ENCODE assay signal across 11 mouse cellular contexts in the genomic region with DNA sequence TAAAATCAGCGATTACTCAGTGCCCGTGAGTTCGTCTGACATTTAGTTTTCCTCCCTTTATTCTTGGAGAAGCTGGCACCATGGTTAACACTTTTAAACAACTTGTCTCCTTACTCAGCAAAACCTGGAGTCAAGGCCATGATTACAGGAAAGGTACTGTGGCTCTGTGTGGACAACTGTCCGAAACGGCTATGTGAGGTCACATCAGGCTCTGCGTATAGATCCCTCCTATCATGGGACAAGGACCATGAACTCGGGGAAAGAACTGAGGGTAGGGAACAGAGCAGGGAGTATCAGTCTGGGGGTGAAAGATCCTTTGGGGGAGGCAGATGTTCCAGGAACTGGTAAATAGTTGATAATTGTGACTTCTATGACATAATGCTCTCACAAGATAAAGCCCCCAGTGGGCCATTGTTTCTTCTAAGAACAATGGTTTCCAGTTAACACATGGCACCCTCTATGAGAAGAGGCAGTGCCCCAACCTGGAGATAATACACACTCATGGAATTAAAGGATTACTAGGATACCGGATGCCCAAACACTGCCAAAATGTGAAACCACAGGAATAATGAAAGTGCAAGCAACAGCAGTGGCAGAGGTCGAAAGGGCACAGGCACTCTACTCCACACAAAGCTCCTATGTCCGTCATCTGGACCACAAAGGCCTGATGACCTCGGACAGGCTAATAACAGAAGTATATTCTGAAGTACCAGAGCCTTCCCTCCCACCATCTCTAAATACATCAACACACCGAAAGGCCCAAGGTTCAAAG.
A peak's percentile ranks its signal among the peaks of the same experiment; 100 is the strongest.
DNase-seq lines count a peak whose midpoint lies in the region; ATAC-seq and TF ChIP-seq lines count a peak whose summit lies in the region.
"Had no signal": no experiment of that assay in that cellular context is flagged by ENCODE, and none has a peak within 500 bp of the region (broad histone marks: within the 10 kb centered on the region; RNA-seq: fewer than 3 reads in every experiment).

No protein-coding gene starts in this region.

- TF ChIP-seq POLR2A in olfactory bulb, adult 2 months (IDR thresholded peaks at IDR 0.05; ENCODE audit: insufficient read depth, low read depth, low read length), result no peak

- no peak for ATAC-seq in hindbrain, embryonic 13.5 days (ENCODE audit: low FRiP score)
- no peak for ATAC-seq in midbrain, embryonic 12.5 days (ENCODE audit: low FRiP score, low read depth)
- ATAC-seq in midbrain, embryonic 14.5 days (ENCODE audit: low FRiP score, low TSS enrichment), result no peak
- no peak for ATAC-seq in embryonic facial prominence, embryonic 12.5 days (ENCODE audit: insufficient number of reproducible peaks, insufficient read depth, low FRiP score, low TSS enrichment)
- no peak for ATAC-seq in frontal cortex, adult (ENCODE audit: low TSS enrichment)
- ATAC-seq: activated CD4-positive, CD25-positive, alpha-beta regulatory T cell, adult 4 months had no signal

- 48% methylated on average over 12 of the region's 12 CpGs for WGBS in hindbrain, embryonic 10.5 days
- WGBS in hindbrain, embryonic 13.5 days, result 41% methylated on average over 12 of the region's 12 CpGs
- WGBS in midbrain, embryonic 12.5 days, result 24% methylated on average over 12 of the region's 12 CpGs
- 31% methylated on average over 12 of the region's 12 CpGs for WGBS in midbrain, embryonic 14.5 days
- 44% methylated on average over 12 of the region's 12 CpGs for WGBS in embryonic facial prominence, embryonic 12.5 days
- whole genome bisulfite sequencing in olfactory bulb, adult 2 months, result 73% methylated on average over 12 of the region's 12 CpGs

- 0 out of 2 replicates have a peak, but pooled peaks cover 5% of the 10 kb centered on the region for H3K36me3 ChIP-seq in hindbrain, embryonic 10.5 days
- no peaks in the 10 kb centered on the region for H3K36me3 ChIP-seq in hindbrain, embryonic 13.5 days
- no peaks in the 10 kb centered on the region for H3K36me3 ChIP-seq in midbrain, embryonic 12.5 days
- no peaks in the 10 kb centered on the region for H3K36me3 ChIP-seq in midbrain, embryonic 14.5 days (ENCODE audit: control insufficient read depth, insufficient read depth, low read length)
- H3K36me3 ChIP-seq in embryonic facial prominence, embryonic 12.5 days, result no peaks in the 10 kb centered on the region

- no peak overlapping the region for H3K4me3 ChIP-seq in hindbrain, embryonic 10.5 days
- no peak overlapping the region for H3K4me3 ChIP-seq in hindbrain, embryonic 13.5 days
- H3K4me3 ChIP-seq in midbrain, embryonic 12.5 days, result no peak overlapping the region
- no peak overlapping the region for H3K4me3 ChIP-seq in midbrain, embryonic 14.5 days (replicated peaks; ENCODE audit: low read depth, low read length)
- no peak overlapping the region for H3K4me3 ChIP-seq in embryonic facial prominence, embryonic 12.5 days
- no peak overlapping the region for H3K4me3 ChIP-seq in olfactory bulb, adult 2 months (ENCODE audit: insufficient read depth, low read depth, low read length)
- H3K4me3 ChIP-seq: megakaryocyte, embryonic 14.5 days had no signal

- H3K4me2 ChIP-seq in hindbrain, embryonic 13.5 days, result no peak overlapping the region
- H3K4me2 ChIP-seq in midbrain, embryonic 12.5 days (replicated peaks), result no peak overlapping the region; the same call in 1 of the 2 replicates
- H3K4me2 ChIP-seq in midbrain, embryonic 14.5 days (ENCODE audit: low read length), result no peak overlapping the region
- no peak overlapping the region for H3K4me2 ChIP-seq in embryonic facial prominence, embryonic 12.5 days (replicated peaks)

- peaks cover 69% of the 10 kb centered on the region for H3K4me1 ChIP-seq in hindbrain, embryonic 10.5 days (replicated peaks)
- peaks cover 71% of the 10 kb centered on the region for H3K4me1 ChIP-seq in hindbrain, embryonic 13.5 days (replicated peaks)
- peaks cover 61% of the 10 kb centered on the region for H3K4me1 ChIP-seq in midbrain, embryonic 12.5 days
- H3K4me1 ChIP-seq in midbrain, embryonic 14.5 days (ENCODE audit: control insufficient read depth, insufficient read depth, low read length), result peaks cover 43% of the 10 kb centered on the region
- peaks cover 36% of the 10 kb centered on the region for H3K4me1 ChIP-seq in embryonic facial prominence, embryonic 12.5 days
- peaks cover 33% of the 10 kb centered on the region for H3K4me1 ChIP-seq in olfactory bulb, adult 2 months (ENCODE audit: control insufficient read depth, insufficient read depth, low read length)
- H3K4me1 ChIP-seq: megakaryocyte, embryonic 14.5 days had no signal

- TF ChIP-seq CTCF in olfactory bulb, adult 2 months (IDR thresholded peaks at IDR 0.05; ENCODE audit: insufficient read depth, low read depth, low read length), result no peak

- peak overlapping the region; percentile 76 for H3K27ac ChIP-seq in hindbrain, embryonic 10.5 days
- H3K27ac ChIP-seq in hindbrain, embryonic 13.5 days, result no peak overlapping the region
- H3K27ac ChIP-seq in midbrain, embryonic 12.5 days (replicated peaks), result peak overlapping the region; percentile 64
- H3K27ac ChIP-seq in midbrain, embryonic 14.5 days (replicated peaks; ENCODE audit: low read depth, low read length), result no peak overlapping the region
- peak overlapping the region; percentile 73 for H3K27ac ChIP-seq in embryonic facial prominence, embryonic 12.5 days
- H3K27ac ChIP-seq in olfactory bulb, adult 2 months (ENCODE audit: insufficient read depth, low read depth, low read length), result peak overlapping the region; percentile 61; the same call in 1 of the 2 replicates
- H3K27ac ChIP-seq: liver, embryonic 14.5 days had no signal

- peak; percentile 44 for DNase-seq in hindbrain, embryonic 10.5 days (ENCODE audit: low spot score)
- DNase-seq in midbrain, embryonic 14.5 days, result no peak
- DNase-seq: thymus, postnatal 36 days had no signal

- H3K9me3 ChIP-seq in hindbrain, embryonic 10.5 days, result no peaks in the 10 kb centered on the region
- no peaks in the 10 kb centered on the region for H3K9me3 ChIP-seq in hindbrain, embryonic 13.5 days
- H3K9me3 ChIP-seq in midbrain, embryonic 12.5 days, result no peaks in the 10 kb centered on the region
- H3K9me3 ChIP-seq in midbrain, embryonic 14.5 days (ENCODE audit: control insufficient read depth, low read length), result no peaks in the 10 kb centered on the region
- no peaks in the 10 kb centered on the region for H3K9me3 ChIP-seq in embryonic facial prominence, embryonic 12.5 days

- H3K27me3 ChIP-seq in hindbrain, embryonic 10.5 days (ENCODE audit: insufficient read depth, poor library complexity, severe bottlenecking), result no peaks in the 10 kb centered on the region
- no peaks in the 10 kb centered on the region for H3K27me3 ChIP-seq in hindbrain, embryonic 13.5 days
- no peaks in the 10 kb centered on the region for H3K27me3 ChIP-seq in midbrain, embryonic 12.5 days
- H3K27me3 ChIP-seq in midbrain, embryonic 14.5 days (ENCODE audit: control insufficient read depth, insufficient read depth, low read length), result no peaks in the 10 kb centered on the region
- H3K27me3 ChIP-seq in embryonic facial prominence, embryonic 12.5 days, result no peaks in the 10 kb centered on the region
- H3K27me3 ChIP-seq: megakaryocyte, embryonic 14.5 days had no signal

- H3K9ac ChIP-seq in hindbrain, embryonic 13.5 days, result no peak overlapping the region
- no peak overlapping the region for H3K9ac ChIP-seq in midbrain, embryonic 12.5 days (replicated peaks)
- no peak overlapping the region for H3K9ac ChIP-seq in midbrain, embryonic 14.5 days (replicated peaks; ENCODE audit: low read length)
- no peak overlapping the region for H3K9ac ChIP-seq in embryonic facial prominence, embryonic 12.5 days
- H3K9ac ChIP-seq: liver, embryonic 14.5 days had no signal

Comparison
In these comparisons a context has a peak if more than half of its experiments do, and no peak if none do; other contexts are left out.
1. H3K27ac ChIP-seq: peak in hindbrain, embryonic 10.5 days (single experiment), midbrain, embryonic 12.5 days (single experiment), embryonic facial prominence, embryonic 12.5 days (single experiment) and olfactory bulb, adult 2 months (single experiment); none in hindbrain, embryonic 13.5 days (single experiment) and midbrain, embryonic 14.5 days (single experiment).